Mouse (Mus musculus): ENCODE measurements around the gene Ccng2.
A peak's percentile ranks its signal among the peaks of the same experiment; 100 is the strongest.

- TF ChIP-seq CTCF (IDR thresholded peaks at IDR 0.05; ENCODE audit: insufficient read depth, low read depth, low read length) (no peak), POLR2A (IDR thresholded peaks at IDR 0.05; ENCODE audit: insufficient read depth, low read depth, low read length) (peak; percentile 98)
Observed at GRCm38 (mm10) chr5:93266883-93267704, at the start of gene Ccng2.

Measured in olfactory bulb, adult 2 months (tissue).